Mouse (Mus musculus): ENCODE measurements around the gene Dnah3.

Dnah3 gene

DNA sequence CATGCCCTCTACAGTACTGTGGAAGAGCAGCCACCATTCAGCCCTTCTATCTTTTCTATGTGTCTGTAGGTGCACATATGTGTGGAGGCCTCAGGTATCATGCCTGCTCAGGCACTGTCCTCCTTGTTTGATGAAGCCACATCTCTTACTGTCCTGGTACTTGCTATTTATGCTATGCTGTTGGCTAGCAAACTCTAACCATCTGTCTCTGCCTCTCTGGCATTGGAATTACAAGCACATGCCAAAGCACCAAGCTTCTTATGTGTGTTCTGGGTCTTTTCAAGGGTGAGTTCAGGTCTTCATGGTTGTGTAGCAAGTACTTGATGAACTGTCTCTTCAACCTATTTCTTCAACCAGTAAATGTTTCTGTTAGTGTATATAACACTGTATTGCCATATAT, 158.8 kb downstream of the Dnah3 start:
- no peak for DNase-seq

DNA sequence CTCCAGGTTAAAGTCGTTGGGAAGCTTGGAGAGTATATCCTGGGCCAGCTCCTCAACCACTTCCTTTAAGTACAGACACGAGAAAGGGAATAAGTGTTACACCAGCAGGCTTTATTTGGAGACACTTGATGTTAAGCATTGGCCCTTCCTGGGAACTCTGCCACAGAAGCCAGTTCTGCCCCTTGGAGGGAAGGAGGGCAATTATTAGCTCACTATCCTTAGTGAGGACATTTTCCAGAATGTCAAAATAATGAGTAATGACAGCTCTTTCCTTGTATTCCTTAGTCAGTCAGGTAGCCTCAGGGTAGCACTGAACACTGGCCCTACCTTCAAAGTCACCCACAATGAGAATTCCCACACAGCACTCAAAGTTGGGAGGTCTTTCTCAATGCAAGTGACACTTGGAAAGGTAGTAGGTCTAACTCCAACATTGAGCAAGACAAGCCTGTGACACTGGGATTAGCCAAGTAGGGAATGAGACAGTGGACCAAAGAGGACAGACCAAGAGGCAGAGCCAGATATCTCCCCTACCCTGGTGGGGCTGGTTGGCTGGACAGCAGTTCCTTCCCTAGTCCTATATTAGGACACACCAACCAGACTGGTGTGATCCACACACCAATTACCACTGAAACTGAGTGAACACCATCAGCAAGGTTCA, 166.2 kb downstream of the Dnah3 start:
- DNase-seq = no peak

DNA sequence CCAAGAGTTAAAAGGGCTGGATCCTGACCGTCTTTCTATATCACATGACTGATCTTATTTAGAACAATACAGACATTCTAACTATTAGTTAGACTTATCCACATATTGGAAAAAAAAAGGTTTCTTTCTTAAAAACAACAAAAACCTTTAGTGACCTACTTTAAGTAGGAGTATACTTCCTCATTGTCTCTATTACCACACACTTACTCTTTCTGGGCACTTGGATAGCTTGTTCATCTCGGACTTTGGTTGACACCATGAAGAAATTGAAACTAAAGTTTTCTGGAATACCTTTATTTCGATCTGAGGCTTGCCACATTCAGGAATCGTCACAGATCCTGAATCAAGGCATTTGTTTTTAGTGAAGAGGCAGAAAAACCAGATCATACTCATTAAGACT, 174.0 kb downstream of the Dnah3 start:
- no peak for DNase-seq

DNA sequence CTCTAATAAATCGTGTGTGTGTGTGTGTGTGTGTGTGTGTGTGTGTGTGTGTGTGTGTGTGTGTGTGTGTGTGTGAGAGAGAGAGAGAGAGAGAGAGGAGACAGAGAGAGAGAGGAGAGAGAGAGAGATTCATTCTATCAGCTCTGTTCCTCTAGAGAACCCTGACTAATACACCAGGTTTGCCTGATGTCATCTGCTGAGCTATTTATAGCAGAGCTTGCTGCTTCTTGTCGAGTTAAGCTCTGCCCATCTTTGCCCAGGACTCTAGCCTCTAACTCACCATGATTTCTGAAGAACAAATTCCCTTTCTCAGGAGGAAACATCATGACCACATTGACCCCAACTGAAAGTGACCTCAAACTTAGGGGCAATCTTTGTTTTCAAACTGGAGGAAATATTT, 174.6 kb downstream of the Dnah3 start:
- DNase-seq = no peak

DNA sequence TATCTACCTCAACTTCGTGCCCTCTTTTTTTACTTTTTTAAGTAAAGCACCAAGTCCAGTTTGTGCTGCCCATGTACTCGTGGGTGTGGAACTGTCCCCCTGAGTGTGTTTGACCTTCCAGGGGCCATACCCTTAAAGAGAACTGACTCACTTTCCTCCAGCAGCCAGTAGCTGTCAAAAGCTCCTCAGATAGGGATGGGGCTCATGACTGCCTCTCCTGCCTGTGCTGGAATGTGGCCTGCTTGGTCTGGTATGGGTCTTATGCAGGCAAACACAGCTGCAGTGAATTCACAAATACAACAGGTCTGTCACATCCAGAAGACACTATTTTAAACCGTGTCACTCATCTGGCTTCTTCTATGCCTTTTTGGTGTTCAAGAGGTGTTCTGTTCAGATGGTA, 183.4 kb downstream of the Dnah3 start:
- DNase-seq = no peak

DNA sequence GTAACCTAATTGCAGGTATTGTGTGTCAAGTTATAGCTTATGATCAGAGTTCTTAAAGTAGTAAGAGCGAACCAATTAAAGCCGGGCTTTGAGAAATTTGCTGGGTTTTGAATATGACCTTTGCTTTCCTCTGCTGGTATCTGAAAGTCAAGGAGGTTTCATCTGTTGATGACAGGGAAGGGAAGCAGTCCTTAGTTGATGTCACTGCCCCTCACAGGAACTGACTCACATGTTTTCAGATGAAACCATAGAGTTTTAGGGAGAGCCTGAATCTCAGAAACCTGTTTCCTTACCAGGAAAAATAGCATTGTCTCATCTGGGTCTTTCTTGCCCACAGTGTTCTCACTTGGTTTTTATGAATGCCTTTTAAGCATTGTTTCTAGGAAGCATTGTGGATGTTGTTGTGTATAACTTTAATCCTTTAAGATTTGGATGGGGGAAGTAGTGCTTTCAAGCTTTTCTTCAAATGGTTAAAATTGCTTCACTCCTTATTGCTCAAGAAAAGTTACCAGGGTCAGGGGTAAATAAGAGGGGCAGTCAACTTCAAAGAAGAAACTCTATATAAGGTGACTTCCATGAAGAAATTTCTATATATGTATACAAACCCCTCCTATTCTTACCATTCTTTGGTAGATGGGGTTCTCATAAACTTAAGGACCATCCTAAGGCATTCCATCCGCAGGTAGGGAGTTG, 188.4 kb downstream of the Dnah3 start:
- DNase-seq = no peak

DNA sequence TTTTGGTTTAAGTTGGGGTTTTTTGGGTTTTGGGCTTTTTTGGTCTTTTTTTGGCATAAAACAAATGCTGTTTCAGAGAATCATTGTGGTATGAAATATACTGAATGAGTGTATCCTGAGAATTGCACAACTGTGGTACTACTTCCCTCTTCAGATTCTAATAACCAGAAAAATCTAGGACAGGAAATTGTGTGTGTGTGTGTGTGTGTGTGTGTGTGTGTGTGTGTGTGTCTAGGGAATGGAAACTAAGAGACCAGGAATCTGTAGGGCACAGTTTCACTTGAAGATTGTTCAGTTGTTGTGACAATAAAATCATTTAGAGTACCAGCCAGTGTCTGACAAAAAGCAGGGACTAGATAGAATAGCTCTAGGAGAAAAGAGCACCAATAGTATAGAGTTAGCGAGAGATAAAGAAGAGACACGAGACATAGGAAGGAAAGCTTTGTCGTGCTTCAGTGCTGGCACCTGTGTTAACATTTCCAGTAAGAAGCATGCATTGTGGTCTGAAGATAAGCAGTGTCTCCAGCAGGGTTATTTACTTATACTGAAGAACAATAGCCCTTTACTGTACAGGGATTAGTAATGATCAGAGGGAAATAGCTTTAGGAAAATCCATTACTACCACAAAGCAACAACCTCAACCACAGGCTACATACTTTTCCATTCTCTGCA, 195.6 kb downstream of the Dnah3 start:
- DNase-seq = no peak

DNA sequence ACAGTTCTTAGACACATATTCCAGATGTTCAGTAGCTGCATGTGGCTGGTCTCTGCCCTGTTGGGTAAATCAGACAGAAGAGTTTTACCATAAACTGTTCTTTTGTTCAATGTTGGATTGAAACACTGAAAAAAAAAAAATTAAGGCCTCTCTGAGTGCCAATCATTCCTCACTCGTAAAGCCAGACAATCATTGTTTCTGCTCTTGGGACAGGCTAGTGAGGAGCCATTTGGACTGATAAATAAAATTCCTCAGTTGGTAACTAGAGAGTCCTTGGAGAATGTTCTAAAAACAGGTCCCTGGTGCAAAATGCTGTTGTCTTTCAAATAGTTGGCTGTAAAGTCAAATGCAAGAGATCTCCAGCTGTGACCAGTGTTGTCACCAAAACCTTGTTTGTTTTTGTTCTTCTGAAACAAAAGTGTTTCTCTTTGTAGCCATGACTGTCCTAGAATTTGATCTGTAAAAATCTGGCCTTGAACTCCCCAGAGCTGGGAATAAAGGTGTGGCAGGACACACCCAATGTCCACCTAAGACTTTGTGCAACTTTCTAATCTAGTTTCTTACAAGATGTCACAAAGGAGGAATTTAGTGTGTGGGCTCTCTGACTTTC, 196.7 kb downstream of the Dnah3 start:
- DNase-seq = no peak

DNA sequence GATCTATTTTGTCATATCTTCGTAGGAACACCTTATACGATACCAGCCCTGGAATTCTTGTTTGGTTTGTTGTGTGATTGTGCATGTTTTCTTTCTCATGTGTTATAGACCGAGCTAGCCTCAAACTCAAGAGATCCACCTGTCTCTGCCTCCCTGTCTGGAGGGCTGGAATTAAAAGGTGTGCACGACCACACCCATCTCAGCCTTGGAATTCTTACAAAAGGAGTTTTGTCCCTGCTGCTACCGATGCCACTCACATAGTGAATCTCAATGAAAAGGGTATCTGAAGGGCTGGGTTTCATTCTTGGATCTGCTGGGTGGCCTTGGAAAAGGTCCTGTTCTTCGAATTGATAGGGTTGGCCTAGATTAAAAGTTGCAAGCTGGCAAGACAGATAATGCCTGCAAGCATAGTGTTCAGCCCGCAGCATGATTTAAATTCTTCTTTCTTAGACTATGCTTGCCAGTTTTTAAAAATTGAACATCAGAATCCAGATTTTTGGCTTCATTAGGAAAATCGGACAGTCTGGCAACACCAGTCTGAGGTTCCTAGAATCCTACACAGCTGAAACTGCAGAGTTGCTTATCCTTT, 197.5 kb downstream of the Dnah3 start:
- DNase-seq = peak; percentile 5

DNA sequence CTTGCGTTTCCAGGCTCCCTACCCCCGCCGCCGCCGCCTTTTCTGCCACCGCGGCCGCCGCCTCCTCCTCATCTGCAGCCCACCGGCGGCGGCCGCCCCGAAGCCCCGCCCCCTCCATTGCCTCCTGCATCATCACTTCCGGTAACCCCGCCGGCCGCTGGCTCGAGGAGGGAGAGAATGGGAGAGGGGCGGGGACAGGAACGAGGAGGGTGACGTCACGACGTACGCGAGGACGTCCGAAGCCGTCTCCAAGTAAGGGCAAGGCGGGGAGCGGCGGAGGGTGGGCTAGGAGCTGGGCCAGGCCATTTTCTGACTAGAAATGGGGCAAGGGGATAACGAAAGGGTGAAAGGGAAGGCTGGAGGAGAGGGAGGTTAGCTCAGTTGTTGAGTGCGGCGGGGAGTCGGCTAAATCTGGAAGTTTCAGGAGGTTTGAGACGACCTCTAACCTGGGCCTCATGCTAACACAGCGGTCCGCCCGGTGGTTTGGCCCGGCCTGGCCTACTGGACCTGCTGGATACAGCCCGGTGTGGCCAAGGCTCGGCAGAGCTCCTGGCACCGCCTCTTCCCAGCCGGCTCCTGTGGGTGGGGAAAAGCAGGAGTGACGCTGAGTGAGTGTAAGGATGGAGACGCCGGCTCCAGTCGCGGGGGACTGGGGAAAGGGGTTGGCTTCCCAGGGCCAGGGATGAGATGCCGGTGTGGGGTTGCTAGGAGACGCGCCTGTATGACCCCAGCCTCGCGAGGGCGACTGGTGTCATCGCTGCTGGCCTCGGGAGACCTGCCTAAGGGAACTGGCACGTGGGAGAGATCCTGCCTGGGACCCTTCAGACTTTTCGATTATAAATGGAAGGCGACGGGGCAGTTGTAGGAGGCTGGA, 199.2 kb downstream of the Dnah3 start, which contains the start of the genes Lyrm1 and Dcun1d3:
Lyrm1 (plus strand) TSS at position 223 of the 874 bp plus-strand sequence.
Dcun1d3 (minus strand) TSS at position 660 of the 874 bp plus-strand sequence.
- peak; percentile 98 for DNase-seq

DNA sequence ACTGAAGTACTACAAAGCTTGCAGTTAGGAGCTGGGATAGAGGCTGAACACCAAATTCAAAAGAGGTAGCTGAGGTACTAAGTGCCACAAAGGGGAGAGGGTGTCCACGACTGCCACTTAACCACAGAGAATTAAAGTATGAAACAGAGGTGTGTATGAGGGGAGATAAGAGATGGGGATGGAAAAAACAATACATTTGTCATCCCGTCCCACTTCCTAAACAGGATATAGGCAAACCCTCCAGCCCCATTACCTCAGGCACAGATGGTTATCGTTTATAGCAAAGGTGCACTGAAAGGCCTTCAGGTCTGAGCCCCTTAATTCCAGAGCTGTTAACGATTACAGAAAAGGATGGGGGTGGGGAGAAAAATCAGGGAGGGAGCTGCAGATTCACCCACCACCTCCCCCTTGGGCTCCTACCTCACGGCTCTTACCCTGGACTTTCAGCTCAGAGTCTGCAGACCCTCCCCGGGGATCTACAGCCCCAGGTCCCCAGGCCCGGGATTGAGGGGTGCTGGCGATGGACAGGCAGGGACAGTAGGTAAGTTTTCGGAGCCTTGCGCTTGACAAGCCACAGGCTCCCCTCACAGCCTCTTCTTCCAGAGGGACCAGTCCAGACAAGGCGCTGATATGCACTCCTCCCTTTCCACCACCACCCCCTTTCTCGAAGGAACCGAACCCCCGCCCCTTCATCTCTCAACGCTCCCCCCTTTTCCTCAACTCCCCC, 200.1 kb downstream of the Dnah3 start:
- DNase-seq = peak; percentile 76

DNA sequence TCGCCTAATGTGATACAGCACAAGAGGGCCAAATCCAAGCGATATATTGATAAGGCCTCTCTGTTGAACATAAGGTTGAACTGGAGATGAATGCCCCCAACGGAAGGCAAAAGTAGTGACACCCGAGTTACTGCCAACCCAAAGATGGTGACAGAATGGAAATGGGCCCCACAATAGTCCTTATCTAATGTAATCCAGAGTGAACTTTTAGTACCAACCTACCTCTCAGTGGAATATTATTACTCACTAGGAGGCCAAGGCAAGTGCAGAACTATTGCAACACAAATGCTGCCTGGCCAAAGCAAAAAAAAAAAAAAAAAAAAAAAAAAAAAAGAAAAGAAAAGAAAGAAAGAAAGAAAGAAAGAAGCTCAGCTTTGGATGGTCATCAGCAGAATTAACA, 202.3 kb downstream of the Dnah3 start:
- DNase-seq = no peak

DNA sequence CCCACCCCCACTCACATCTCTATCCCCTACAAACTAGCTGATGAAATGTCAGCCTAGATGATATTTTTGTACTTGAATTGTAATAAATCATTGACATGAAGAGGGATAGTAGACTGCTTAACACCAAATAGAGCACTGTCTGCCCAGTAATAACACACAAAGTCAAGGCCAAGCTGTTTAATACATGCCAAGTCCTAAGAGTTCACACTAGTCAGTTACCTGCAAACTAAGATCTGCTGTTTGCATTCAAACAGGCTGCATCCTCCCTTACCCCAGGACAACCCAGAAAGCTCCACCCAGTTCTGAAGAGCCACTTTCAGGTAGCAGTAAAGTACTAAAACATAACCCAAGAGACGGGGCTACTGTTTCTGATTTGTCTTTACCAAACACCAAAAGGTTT, 202.9 kb downstream of the Dnah3 start:
- no peak for DNase-seq

DNA sequence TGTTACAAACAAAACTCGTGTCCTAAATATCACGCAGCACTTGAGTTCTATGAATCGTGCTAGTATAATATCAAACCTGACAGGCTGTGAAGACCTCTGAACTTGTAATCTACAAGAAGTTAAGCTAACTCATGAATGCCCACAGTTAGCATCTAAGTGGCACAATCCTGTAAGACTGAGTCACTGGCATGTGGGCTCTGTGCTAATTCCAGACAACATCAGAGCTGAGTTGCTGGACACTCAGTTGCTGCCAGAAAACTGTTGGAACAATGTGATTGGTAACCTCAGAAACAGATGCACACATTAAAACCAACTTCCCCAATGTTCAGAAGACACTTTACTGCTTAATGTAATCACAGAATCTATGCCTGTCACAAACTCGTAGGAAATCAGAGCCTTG, 207.2 kb downstream of the Dnah3 start:
- DNase-seq = no peak

DNA sequence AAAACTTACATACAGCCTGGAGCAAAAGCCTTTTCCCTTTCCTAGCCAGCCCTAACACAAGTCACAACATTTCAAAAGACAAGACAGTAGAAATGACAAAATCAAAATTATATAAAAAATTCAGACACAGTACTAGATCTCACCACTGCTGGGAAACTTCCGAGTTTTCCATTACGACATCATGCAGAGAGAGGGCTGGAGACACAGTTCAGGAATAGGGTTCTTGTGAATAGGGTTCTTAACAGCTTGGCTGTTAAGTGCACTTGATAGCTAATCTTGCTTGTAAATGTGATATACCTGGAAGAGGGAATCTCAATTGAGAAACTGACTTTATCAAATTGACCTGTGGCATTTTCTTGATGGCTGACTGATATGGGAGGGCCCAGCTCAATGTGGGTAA, 213.9 kb downstream of the Dnah3 start:
- no peak for DNase-seq

DNA sequence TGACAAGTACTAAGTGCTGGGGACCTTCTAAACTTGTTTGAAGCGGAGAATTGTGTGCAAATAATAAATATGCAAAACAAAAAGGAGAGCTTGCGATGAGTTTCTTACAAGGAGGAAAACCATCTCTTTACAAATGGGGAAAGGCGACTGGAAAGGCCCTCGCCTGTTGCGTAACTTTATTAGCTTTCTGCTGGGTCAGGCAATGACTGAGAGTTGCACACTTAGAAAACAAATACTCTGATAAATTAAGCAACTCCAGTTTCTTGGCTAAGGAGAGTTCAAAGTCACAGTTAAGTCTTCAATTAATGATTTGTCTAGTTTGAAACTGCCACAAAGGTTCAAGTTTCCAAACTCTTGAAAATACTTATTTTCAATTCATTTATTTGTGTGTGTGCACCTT, 214.7 kb downstream of the Dnah3 start:
- no peak for DNase-seq

DNA sequence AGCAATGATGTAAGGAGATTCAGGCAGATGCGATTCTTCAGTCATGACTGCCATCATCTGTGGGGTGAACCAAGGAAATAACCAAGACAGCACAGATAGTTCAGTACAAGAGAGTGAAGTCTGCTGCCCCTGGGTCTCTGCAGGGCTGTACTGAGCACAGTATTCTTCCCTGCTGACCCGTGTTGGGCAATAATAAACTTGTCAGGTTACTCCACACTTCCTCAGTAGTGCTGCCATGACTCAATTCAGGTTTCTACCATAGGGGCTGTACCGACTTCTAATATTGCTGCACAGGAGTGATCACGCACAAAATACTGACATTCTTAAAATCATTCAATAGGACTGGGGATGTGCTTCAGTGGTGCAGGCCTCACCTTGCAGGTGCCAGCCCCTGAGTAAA, 215.9 kb downstream of the Dnah3 start:
- DNase-seq = no peak

DNA sequence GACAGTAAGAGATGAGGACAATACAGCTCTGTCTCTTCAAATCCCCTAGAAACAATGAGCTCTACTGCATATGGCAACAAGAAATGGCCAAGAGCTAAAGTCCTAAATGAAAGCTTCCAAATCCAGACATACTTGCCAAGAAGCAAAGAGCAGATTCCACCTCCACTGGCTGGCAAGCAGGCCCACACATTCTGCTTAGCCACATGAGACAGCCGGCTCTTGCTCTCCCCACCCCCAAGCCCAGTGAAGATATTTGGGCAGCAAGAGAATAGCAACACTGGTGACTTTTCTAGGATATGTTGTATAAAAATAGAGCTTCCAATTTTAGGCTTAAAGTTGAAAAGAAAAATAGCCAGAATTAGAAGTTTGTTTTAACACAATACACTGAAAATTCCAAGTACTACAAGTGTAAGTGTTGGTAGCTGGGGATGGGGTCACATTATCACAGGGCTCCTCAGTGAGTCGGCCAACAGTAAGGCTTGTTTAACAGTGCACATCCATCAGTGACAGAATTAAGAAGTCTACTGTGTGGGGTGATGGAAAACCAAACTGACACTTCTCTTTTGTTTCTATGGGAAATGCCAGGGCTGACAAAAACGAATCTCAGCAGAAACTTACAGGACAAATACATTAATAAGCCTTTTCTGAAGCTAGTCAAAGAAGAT, 219.2 kb downstream of the Dnah3 start:
- DNase-seq = peak; percentile 52

DNA sequence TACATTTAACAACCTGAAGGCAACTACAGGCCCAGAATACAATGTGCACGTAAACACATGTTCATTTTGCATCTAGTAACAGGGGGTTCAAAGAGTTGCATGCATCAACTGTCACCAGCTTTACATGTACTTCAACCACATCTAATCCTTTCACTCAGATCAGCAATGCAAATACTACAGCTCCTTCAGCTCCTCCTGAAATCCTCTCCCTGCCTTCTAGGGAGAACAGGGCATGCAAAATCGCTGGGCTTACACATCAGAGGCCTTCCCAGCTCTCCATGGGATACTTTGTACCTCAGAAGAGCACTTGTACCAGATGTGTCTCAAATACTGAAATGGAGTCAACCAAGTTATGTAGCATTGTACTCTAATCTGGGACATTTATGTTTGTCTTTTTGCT, 222.0 kb downstream of the Dnah3 start:
- no peak for DNase-seq
